Mouse (Mus musculus): ENCODE data around the gene Tia1.

DNA sequence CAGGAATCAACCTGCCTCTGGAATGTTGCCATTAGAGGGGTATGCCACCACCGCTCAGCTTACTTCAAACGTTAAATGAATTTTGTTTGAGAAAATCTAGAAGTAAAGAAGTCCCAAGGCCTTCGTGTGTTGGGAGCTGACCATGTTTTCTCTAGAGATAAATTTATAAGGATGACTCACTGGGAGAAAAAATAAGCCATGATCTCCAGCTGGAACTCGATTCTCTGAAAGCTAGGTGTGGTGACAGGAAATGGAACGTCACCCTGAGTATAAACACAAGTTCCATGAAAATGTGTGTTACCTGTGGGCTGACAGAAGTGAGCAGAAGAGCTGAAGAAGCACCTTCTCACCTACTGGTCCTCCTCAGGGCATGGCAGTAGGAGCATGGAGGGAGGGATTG lies 72.9 kb downstream of the Tia1 start:
- TF ChIP-seq CTCF (IDR thresholded peaks at IDR 0.05; ENCODE audit: control insufficient read depth, insufficient read depth, low read length): no peak
- no peak for TF ChIP-seq POLR2A (IDR thresholded peaks at IDR 0.05; ENCODE audit: borderline replicate concordance, control insufficient read depth, low read depth, low read length)
